Mouse (Mus musculus): ENCODE results near the gene Kdf1. TPM values are rescaled to one million over a fixed set of nuclear protein-coding genes. Genes with fewer than 3 reads are reported as not detected.

Kdf1 gene
- total RNA-seq, 2 experiments from 2014 or later: not detected

Small RNA genes within 50 kb of the gene (microRNA-seq; reads per million reads assigned to microRNA genes)
- gene Gm23158: 0 reads per million in 2 experiments

Other genes starting within 250 kb of the Kdf1 start
- 10 to 100 TPM; 21.1 to 22.6 TPM for gene Tmem222, start 241.2 kb upstream of the Kdf1 start, total RNA-seq (2021)
- 10 to 100 TPM; 49.4 to 54.9 TPM for gene Wdtc1, start 165.5 kb upstream of the Kdf1 start, total RNA-seq (2021)
- 10 to 100 TPM in 1 of 2 experiments, 1 to 10 TPM in 1; 10.0 to 12.8 TPM for gene Slc9a1, start 149.3 kb upstream of the Kdf1 start, total RNA-seq (2021)
- 1 to 10 TPM in 1 of 2 experiments, under 1 TPM in 1; 0.21 to 1.0 TPM for gene Tent5b, start 38.8 kb upstream of the Kdf1 start, total RNA-seq (2021)
- gene Trnp1, start 20.4 kb upstream of the Kdf1 start, total RNA-seq (2021): 1 to 10 TPM; 1.1 to 1.7 TPM
- gene Nudc, start 27.0 kb downstream of the Kdf1 start, total RNA-seq (2021): 10 to 100 TPM; 49.4 to 51.3 TPM
- not detected for gene Nr0b2, start 34.4 kb downstream of the Kdf1 start, total RNA-seq (2021)
- gene Gpatch3, start 55.8 kb downstream of the Kdf1 start, total RNA-seq (2021): 1 to 10 TPM; 2.3 to 4.2 TPM
- gene Gpn2, start 65.4 kb downstream of the Kdf1 start, total RNA-seq (2021): 1 to 10 TPM; 5.1 to 5.4 TPM
- 1 to 10 TPM; 1.4 to 1.6 TPM for gene Sfn, start 83.2 kb downstream of the Kdf1 start, total RNA-seq (2021)
- gene Zdhhc18, start 131.2 kb downstream of the Kdf1 start, total RNA-seq (2021): 10 to 100 TPM; 18.2 to 26.4 TPM
- gene Pigv, start 153.7 kb downstream of the Kdf1 start, total RNA-seq (2021): 1 to 10 TPM; 9.4 to 9.9 TPM
- gene Arid1a, start 237.8 kb downstream of the Kdf1 start, total RNA-seq (2021): 10 to 100 TPM; 22.3 to 27.3 TPM

All from gastrocnemius, postnatal 14 days (tissue).